Mouse (Mus musculus): ENCODE data around the gene AI854703.
"Not testable (repeated sequence)": the region's sequence is repeated elsewhere in the genome, so short reads cannot be mapped to it uniquely, and the experiment has no call there.

The AI854703 gene

DNA sequence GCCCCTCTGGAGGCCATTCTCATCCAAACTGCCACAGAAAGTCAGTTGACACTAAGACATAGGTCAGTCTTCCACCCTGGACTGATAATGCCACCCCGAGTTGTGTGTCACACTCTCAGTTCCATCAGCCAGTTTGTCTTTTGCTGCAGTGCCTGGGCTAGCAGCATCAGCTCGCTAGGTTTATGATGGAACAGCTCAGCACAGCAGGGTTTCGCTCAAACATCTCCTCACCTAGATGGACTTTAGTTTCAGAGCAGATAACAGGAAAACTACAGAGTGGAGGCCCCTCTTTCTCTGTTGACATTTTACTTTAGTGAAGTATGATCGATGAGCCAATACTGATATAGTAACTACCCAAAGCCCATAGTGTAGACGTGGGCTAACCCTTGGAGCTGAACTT is 11.8 kb upstream of the AI854703 start:
- DNase-seq (ENCODE audit: low spot score in 2 of 2) = no peak

DNA sequence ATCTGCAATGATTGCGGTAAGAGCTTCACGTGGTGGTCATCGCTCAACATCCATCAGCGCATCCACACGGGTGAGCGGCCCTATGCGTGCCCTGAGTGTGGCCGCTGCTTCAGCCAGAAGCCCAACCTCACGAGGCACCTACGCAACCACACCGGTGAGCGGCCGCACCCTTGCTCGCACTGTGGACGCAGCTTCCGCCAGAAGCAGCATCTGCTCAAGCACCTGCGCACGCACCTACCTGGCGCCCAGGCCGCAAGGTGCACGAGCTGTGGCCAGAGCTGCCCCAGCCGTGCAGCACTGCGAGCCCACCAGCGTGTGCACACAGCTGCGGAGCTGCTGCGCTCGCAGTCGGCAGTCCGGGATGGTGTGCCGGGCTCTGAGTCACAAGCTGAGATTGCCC is 6.5 kb upstream of the AI854703 start:
- DNase-seq (ENCODE audit: low spot score in 2 of 2) = no peak

DNA sequence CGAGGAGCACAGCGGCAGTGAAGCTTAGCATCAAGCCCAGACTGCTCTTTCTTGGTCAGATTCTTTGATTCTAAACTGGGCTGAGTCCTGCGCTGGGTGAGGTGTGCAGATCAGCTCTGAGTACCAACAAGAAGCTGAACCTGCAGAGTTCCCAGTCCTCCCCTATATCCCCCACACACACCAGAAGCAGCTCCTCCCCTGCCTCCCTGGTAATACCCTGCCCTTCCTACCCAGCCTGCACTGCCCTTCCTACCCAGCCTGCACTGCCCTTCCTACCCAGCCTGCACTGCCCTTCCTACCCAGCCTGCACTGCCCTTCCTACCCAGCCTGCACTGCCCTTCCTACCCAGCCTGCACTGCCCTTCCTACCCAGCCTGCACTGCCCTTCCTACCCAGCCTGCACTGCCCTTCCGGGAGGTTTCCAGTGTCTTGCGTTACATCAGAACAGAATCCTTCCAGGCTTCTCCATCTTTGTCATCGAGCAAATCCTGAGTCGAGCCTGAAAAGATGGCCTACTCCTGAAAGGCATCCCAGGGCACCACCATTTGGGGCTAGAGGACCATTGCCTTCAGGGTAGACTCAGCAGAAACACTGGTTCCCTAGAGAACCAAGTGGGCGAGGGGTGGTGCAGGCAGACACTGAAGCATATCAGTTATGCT is 4.2 kb upstream of the AI854703 start:
- DNase-seq (ENCODE audit: low spot score in 2 of 2) = not testable (repeated sequence)

DNA sequence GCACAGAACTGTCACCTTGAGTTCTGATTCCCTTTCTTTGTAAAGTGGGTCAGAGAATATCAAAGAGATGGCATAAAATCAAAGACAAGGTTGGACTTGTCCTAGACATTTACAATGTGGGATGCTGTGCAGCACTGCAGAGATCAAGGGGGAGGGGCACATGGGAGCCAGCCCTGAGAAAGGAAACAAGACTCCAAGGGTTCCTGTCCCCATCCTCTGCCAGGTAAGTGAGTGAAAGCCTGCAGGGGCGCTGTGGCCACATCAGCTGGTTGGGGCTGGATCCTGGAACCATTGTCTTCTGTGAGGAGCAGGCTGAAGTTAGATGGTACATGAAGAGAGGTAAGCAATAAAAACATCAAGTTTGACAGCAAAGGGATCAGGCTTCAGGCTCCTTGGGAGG is 3.1 kb upstream of the AI854703 start:
- DNase-seq (ENCODE audit: low spot score in 2 of 2) = no peak

DNA sequence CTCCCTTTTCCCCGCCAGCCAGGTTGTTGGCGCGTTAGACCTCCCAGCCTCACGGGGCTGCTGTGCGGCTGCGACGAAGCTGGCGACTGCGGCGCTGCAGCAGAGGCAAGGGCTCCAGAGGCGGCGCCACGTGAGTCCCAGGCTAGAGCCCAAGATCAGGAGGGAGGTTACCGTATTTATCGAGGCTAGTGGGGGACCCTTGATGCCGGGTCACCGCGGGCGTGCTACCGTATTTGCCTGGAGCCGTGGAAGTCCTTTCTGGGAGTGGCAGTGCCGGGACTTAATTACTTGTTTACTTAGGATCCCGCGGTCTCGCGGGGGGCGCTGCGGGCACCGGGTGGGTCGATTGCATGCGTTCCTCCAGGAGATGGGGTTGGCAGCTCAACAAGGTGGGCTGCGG is 420 bp downstream of the AI854703 start:
- peak in 1 of 2 experiments; percentile 71 for DNase-seq (ENCODE audit: low spot score in 2 of 2)

DNA sequence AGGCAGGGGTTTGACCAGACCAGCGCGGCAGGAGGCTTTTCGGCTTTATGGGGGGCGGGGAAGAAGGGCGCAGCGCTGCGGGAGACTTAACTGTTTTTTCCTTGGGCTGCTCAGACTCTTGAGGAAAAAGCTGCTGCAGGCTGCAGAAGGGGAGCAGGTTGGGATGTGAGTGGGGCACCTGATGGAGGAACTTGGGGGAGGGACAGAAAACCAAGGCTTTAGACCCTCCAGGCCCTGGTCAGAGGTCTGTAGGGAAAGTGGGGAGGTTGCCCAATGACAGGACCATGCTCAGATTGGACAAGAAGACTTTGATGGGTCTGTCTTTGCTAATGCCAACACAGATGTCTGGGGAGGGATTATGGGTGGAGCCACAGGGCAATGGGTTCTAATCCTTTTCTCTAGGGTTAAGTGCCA is 954 bp downstream of the AI854703 start:
- no peak for DNase-seq (ENCODE audit: low spot score in 2 of 2)

DNA sequence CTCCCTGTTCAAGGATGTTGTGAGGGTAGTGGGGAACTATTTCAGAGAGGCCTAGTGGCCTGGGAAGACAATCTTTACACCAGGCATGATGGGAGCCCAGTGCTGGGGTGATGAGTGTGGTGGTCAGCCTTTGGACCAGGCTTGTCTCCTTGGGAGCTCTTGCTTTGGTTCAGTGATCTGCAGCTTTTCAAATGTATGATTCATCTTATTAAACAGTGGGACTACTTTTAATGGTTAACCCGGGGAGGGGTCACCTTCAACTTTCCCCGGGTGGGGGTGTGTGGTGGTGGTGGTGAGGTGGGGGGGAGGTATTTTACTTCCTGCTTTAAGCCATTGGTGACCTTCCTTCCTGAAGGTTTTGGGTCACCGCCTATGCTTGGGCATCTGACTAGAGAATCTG is 1.8 kb downstream of the AI854703 start:
- no peak for DNase-seq (ENCODE audit: low spot score in 2 of 2)

DNA sequence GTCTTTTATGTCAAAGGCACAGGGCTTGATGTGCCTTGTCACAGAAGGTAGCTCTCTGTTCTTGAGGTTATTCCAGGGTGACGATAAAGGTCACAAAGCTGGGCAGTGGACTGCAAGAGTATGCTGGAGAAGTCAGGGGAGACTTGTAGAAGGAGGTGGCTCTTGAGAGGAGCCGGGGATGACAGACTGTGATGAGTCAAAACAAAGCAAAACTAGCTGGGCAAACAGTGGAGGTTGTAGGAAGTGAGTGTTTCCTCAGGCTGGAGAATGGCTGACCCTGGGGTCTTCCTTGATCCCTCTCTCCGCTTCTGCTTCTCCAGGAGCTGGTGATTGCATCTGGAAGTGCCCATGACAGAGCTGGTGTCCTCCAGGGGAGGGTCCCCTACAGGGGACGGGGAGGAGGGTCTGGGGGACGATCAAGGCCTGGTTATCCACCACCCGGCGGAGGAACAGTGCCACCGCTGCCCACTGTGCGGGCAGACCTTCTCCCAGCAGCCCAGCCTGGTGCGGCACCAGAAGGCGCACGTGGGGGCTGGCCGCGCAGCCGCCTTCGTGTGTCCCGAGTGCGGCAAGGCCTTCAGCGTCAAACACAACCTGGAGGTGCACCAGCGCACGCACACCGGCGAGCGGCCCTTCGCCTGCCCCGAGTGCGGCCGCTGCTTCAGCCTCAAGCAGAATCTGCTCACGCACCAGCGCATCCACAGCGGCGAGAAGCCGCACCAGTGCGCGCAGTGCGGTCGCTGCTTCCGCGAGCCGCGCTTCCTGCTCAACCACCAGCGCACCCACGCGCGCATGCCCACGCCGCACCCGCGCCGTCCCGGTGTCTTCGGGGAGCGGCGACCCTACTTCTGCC is 2.5 kb downstream of the AI854703 start:
- DNase-seq (ENCODE audit: low spot score in 2 of 2) = peak in 1 of 2 experiments; percentile 48

DNA sequence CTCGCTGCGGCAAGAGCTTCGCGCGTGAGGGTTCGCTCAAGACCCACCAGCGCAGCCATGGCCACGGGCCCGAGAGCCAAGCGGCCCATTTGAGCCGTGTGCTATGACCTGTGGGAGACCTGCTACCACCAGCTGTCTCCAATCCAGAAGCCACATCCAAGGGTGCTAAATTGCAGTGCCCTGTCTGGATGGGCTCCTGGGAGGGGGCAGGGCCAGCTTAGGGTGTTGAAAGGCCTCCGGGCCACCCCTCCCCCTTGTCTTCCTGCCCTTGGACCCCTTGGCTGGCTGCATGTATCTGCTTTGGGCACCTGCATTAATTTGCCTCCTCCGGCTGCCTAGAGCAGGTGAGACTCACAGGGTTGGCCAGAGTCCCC is 3.1 kb downstream of the AI854703 start:
- no peak for DNase-seq (ENCODE audit: low spot score in 2 of 2)

DNA sequence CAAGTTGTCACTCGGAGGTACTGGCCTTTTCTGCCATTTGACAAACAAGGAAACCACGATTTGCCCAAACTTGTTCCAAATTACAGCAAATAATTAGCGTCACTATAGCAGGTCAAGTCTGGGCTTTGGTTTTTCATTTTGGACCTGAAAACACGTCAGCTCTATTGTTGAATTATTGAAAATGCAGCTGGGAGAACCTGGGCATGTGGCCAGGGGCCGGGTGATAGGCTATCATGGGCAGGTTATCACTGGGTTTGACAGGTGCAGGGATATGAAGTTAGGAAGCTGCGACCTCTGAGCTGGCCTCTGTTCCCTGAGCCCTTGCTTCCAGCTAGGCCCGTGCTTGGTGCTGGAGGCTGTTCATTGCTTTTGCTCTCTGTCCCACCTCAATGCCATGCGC is 4.3 kb downstream of the AI854703 start:
- DNase-seq (ENCODE audit: low spot score in 2 of 2) = no peak

DNA sequence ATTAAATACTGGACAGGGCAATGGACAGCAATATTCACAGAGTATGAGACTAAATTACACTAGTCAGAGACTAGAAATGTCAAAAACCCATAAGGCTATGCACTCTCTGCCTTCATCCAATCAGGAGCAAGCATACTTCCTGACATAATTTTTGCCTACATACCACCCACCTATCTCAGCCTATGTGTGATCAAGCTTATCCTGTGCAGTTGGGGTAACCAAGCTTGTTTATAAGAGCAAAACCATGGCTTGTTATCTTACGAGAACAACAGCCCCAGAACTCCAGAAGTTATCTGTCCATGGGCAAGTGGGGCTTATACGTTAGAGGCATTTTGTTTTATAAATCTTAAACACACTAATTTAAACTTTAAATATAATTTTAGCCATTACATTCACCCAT is 8.5 kb downstream of the AI854703 start:
- DNase-seq (ENCODE audit: low spot score in 2 of 2) = no peak

DNA sequence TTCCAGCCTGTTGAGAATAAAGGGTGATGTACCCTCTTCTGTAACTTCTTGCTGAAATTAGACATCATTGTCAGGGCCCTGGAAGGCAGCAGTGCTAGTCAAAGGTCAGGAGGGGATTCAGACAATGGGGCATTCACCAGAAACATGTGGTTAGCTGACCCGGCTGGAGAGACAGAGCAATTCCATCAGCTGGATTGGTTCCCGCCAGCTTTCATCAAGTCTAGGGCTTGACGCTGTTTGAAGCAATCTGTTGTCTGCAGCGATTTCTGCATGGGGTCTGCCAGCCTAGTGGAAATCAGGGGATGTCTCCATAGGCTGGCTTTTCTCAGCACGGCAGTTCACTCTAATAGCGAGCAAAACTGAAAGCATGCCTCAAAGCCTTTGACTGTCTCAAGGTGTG is 10.0 kb downstream of the AI854703 start:
- no peak for DNase-seq (ENCODE audit: low spot score in 2 of 2)

DNA sequence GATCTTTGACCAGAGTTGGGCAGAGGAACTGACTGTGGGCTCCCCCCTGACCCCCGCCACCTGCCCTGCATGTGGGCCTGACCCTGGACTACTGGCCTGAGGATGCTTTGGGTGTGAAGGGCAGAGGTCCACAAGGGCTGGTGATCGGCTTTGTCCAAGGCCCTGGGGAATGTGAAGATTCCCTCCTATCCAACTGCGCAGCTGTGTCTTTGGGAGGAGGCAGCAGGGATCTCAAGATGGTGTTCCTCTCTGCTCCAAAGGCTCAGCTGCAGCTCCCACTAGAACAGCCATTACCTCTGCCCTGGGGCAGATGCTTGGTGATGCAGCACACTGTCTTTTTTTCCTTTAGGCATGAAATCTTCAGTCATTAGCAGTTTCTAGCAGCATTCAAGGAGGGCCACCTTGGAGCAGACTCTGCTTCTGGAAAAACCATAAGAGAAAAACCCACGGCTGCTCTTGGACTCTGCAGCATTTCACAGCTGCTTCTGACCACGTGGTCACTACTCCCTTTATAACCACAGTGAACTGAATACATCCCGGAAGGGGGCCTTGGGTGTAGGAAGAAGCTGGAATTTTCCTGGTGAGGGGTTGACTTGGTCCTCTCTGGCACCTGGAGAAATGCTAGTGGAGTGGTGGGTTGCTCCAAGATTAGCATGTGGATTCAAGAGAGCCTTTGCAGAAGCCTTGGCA is 11.4 kb downstream of the AI854703 start:
- no peak for DNase-seq (ENCODE audit: low spot score in 2 of 2)

DNA sequence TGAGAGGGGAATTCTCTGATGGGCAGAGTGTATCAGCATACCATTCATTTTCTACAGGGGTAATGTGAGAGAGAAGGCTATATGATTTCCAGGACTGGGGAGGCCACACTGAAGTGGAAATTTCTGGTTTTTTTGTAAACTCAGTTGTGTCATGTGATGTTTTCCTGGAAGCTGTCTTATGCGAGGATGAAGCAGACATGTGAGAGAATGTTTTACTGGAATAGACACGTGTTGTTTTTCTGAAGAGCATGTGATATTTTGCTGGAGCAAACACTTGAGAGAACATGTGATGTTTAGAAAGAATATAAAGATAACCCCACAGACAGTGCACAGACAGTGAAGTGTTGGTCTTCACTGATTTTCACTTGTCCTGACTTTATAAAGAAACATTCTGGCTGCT is 12.0 kb downstream of the AI854703 start:
- no peak for DNase-seq (ENCODE audit: low spot score in 2 of 2)

DNA sequence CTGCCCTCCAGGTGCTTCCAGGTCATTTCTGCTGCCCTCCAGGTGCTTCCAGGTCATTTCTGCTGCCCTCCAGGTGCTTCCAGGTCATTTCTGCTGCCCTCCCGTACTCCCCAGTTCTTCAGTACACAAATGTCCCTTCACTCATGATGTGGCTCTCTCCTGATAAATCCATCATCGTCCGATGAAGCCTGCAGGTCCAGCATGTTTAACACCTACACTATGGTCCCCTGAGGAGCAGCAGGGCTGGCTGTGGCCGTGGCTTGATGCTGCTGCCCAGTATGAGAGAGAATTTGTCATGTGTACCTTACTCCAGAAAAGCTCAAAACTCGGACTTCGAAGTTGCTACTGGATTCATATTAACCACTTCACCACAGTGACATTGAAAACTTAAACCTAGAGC is 14.8 kb downstream of the AI854703 start:
- no peak for DNase-seq (ENCODE audit: low spot score in 2 of 2)

DNA sequence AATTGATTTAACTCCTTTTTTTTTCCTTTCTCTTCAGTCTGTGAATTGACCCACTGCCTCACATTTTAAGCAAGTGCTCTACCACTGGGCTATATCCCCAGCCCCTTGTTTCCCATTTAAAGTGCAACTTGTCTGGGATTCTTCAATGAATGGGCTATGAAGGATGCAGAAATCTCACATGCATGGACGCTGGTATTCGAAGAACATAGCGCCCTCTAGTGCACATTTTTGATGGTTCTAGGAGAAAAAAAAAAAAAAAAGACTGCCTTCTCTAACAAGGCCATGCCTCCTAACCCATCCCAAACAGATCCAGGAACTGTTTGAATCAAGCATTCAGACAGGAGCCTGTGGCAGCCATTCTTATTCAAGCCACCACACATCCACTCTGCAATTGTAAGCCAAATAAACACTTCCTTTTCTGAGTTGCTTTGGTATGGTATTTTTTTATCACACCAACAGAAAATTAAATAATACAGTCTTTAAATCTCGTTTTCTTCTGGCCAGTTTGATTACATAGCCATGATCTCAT is 16.3 kb downstream of the AI854703 start:
- DNase-seq (ENCODE audit: low spot score in 2 of 2) = peak in 1 of 2 experiments; percentile 29

DNA sequence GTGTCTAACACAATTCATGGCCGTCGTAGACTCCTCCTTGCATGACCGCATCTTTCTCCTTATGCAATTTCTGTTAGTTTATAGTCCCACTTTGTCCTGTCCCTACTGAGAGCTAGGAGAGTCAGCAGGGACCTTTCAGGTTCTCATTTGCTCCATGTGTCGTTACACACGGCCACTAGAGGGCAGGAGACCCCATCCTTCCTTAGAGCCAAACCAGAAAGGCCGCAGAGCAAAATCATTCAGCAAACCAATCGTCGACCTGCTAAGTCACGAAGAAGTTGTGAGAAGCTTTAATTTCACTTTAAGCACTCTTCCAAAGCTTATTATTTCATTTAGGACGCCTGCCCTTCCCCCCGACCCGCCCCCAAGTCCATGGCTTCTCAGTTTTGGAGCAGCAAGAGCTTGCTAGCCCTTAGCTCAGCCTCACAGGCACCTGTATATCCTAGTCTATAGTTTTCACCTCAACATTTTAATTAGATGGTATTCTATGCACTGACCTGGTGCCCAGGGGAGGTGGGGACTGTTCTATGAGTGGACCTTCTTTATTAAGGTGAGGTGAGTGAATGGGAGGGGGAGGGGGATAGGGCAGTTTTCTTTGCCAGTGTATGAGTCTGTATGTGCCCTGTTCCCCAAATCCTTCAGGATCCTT is 19.2 kb downstream of the AI854703 start:
- DNase-seq (ENCODE audit: low spot score in 2 of 2) = peak in 1 of 2 experiments; percentile 67

DNA sequence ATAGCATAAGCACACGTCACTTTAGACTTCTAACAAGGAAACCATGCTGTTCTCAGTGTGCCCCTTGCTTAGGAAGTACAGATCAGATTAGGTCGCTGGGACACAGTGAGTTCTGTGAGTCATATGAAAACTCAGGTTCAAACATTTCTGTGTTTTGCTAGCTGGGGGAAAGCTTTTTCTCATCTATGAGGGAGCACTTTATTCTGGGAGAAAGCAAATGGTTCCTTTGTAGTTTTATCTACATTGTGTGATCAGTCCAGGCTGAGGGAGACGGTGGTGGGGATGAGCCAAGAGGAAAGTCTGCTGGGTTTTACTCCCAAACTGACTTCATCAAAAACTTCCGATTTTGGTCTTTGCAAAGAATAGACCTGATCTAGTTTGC is 19.7 kb downstream of the AI854703 start:
- DNase-seq (ENCODE audit: low spot score in 2 of 2) = no peak

DNA sequence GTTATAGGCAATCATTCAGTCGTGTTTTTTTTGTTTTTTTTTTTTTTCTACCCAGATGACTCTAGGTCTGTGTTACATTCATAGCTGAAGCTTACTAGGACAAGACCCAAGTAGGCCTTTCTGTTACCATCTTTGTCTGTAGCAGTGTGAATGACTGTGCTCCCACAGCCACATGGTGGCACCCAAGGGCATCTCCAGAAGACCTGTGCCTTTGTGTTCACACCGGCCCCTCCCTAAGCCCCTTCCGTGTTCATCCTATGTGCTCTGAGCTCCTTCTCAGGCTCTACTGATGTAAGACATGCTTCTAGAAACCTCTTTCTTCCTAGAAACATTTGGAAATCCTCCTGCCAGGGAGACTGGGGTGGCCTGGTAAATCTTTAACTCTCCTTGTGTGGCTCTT is 20.4 kb downstream of the AI854703 start, which contains the start of gene Gimap8:
Gene Gimap8, plus strand, starts transcription at position 240 of the 400 bp plus-strand sequence.
- DNase-seq (ENCODE audit: low spot score in 2 of 2) = no peak

DNA sequence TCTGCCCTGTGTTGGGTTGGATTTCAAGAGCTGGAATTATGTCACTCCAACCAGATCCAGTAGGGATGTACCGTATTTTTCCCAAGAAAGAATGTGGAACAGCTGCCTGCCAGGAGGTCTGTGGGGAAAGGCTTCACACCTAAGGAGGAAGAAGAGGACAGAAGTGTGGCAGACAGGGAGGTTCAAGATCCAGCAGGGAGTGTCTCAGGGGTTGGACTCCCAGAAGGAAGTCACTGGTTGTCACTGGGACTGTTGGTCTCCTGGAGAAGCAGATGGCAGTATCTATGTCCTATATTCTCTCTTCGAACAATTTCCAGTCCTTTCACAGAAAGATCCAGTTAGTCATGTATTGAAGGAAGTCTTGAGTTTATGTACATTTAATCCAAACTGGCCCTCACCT is 21.0 kb downstream of the AI854703 start:
- DNase-seq (ENCODE audit: low spot score in 2 of 2) = no peak

DNA sequence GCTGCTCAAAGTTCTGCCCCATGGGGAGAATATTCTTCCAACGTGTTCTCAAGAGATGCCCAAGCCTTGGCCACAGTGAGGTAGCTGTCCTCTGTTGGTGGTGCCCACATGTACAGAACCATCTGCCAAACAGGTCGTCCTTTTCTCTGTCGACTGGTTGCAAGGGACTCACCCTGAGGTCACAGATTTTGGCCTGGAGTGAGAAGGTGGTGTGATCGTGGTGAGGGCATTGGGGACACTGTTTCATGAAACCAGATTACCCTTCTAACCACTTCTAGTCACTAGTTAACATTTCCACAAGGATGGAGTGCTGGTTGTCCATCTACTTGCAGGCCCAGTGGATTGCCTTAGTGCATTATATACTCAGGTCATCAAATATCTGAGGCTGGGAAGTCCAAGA is 22.2 kb downstream of the AI854703 start:
- DNase-seq (ENCODE audit: low spot score in 2 of 2) = no peak

DNA sequence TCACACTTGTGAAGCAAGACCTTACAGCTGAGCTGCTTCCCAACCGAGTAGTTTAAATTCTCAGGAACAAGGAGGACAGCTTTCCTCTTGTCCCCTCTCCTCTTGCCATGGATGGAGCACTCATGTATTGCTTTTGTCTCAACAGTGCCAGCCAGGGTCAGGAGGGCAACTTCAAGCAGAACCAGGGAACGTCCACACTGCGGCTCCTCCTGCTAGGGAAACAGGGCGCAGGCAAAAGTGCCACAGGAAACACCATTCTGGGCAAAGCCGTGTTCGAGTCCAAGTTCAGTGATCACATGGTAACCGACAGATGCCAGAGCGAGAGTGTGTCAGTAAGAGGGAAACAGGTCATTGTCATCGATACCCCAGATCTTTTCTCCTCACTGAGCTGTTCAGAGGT is 23.5 kb downstream of the AI854703 start:
- no peak for DNase-seq (ENCODE audit: low spot score in 2 of 2)

Measured in left cerebral cortex, adult 9 months (tissue).